Mouse (Mus musculus): ENCODE data around the gene Tcte1. TPM values are rescaled to one million over a fixed set of nuclear protein-coding genes. Genes with fewer than 3 reads are reported as not detected.

Gene Tcte1
- polyA plus RNA-seq, 1 experiment from 2014 or later: 3.0 TPM

DNA sequence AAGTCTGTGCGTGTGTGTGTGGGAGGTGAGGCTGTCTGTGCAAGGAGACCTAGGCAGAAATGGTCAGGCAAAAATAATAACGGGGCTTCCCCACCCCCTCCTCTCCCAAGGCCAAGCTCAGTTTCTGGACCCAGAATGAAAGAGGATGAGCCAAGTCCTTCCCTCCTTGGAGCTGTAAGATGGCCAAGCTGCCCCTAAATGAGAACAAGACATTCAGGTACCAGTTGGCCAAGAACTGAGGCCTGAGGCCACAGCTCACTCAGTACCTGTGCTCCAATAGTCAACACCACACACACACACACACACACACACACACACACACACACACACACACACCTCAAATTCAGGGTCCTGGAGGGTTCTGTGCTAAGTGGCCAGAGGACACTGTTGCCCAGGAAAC is 19.5 kb downstream of the Tcte1 start:
- no peak overlapping the region for H3K27ac ChIP-seq
- 84% methylated on average over 2 of the region's 2 CpGs for WGBS
- H3K4me3 ChIP-seq: no peak overlapping the region
- no peaks in the 10 kb centered on the region for H3K9me3 ChIP-seq
- no peak overlapping the region for H3K9ac ChIP-seq
- peaks cover 81% of the 10 kb centered on the region for H3K27me3 ChIP-seq
- peaks cover 42% of the 10 kb centered on the region for H3K4me1 ChIP-seq (replicated peaks)
- peaks cover 28% of the 10 kb centered on the region for H3K36me3 ChIP-seq
- no peak for ATAC-seq (ENCODE audit: low FRiP score)
- no peak overlapping the region for H3K4me2 ChIP-seq

DNA sequence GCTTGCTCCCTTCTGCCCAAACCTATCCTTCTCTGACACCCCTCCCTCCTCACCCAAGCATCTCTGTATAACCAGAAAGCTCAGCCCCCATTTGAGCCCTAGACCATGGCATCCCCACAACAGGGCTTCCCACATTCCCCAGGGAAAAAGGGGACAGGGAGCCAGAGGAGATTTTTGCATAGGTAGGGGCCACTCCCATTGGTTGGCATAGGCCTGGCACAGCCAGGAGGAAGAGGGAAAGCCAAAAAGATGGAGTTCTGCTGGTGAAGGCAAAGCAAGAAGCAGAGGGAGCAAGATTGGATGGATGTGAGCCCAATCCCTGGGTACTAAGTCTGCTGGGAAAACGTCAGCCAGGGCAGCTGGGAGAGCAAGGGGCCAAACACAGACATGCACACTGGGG is 19.9 kb downstream of the Tcte1 start:
- Histone ChIP-seq H3K4me1 (replicated peaks) (peaks cover 46% of the 10 kb centered on the region), H3K9ac (no peak overlapping the region; the same call in 1 of the 2 replicates), H3K27ac (no peak overlapping the region), H3K27me3 (peaks cover 81% of the 10 kb centered on the region), H3K36me3 (peaks cover 28% of the 10 kb centered on the region), H3K9me3 (no peaks in the 10 kb centered on the region), H3K4me3 (no peak overlapping the region), H3K4me2 (no peak overlapping the region)
- no peak for ATAC-seq (ENCODE audit: low FRiP score)
- 50% methylated on average over 1 of the region's 1 CpGs for WGBS

DNA sequence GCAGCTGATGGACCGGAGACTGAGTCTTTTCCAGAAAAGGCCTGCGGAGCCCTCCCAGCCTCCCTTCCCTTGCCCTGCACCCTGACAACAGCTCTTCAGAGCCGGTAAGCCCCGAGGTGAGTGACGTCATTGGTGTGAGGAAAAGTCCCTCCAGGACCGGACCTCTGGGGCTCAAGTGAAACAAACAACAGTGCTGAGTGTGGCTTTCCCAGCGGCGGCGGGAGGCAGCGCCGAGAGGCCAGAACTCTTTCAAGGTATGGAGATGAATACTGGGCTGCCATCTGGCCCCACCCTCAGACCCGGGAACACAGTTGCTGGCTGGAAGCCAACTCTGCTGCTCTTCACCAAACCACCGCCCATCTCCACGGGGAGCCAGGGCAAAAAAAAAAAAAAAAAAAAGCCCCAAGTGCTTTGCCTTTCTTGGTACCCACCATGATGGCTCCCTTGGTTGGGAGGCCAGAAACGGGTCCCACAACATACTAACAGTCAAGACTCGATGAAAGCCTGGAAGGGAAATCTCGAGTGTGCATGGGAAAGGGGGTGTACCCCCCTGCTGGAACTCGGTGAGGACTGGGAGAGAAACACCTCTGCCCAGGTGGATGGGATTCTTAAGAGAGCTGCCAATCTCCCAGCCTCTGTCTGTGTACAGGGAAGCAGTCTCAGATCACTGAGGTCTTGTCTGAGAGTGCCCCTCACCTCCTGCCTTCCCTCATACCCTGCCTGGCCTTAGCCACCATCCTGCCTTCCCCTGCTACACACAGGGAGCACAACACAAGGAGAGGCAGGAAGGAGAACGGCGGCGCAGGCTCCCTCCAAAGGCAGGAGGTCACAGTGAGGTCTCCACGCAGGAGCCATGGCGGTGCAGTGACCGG is 21.0 kb downstream of the Tcte1 start:
- Histone ChIP-seq H3K9ac (peak overlapping the region; percentile 59), H3K4me3 (peak overlapping the region; percentile 22), H3K27me3 (peaks cover 72% of the 10 kb centered on the region), H3K4me1 (replicated peaks) (peaks cover 52% of the 10 kb centered on the region), H3K27ac (no peak overlapping the region), H3K9me3 (no peaks in the 10 kb centered on the region), H3K36me3 (peaks cover 28% of the 10 kb centered on the region), H3K4me2 (peak overlapping the region; percentile 39)
- WGBS: 9% methylated on average over 24 of the region's 24 CpGs
- no peak for ATAC-seq (ENCODE audit: low FRiP score)

DNA sequence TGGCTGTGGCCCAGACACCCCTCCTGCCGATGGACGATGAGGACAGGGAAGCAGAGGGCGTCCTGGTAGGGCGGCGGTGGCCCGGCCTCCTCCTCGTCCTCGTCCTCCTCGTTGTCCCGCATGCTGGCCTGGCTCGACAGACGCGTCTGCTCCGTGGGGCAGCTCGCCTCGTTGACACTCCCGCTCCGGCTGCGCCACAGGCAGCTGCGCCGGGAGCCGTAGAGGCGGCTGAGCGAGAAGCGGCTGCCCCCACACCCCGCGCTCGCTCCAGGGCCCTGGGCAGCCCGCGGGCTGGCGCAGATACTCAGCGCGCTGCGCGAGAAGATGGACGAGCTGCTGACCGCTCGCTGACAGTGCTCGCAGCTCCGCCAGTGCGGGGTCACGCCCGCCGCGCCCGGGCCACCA is 21.6 kb downstream of the Tcte1 start:
- Histone ChIP-seq H3K27me3 (peaks cover 66% of the 10 kb centered on the region), H3K4me3 (peak overlapping the region; percentile 22), H3K36me3 (peaks cover 28% of the 10 kb centered on the region), H3K4me2 (peak overlapping the region; percentile 39), H3K27ac (no peak overlapping the region), H3K4me1 (replicated peaks) (peaks cover 54% of the 10 kb centered on the region), H3K9ac (peak overlapping the region; percentile 59), H3K9me3 (no peaks in the 10 kb centered on the region)
- no peak for ATAC-seq (ENCODE audit: low FRiP score)
- WGBS: 5% methylated on average over 45 of the region's 46 CpGs

DNA sequence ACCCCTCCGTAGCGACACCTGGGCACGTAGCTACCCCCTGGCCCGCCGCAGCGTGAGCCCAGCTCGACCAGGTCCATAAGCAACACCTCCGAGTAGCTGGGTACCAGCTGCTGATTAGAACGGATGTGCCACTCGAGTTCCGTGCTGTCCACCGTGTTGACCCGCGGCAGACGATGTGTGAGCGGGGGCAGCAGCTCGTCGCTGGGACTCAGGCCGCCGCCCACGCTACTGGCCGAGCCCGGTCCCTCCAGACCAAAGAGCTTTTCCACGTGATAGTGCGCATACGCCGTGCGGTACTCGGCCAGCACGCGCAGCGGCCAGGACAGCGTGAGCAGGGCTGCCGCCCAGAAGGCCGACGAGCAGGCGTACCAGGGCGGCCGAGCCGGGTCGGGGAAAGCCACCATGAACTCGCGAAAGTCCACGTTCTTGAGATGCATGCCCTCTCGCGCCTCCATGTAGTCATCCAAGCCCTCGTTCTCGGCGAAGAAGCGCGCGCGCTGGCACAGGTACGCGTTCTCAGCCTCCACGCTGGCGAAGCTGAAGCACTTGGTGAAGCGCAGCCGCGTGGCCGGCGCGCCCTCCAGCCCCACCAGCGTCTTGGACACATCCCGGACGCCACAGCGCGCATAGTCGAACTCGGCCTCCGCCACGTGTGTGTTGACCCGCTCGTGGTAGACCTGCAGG is 22.2 kb downstream of the Tcte1 start:
- Histone ChIP-seq H3K9ac (peak overlapping the region; percentile 59), H3K36me3 (peaks cover 28% of the 10 kb centered on the region), H3K4me1 (replicated peaks) (peaks cover 59% of the 10 kb centered on the region), H3K4me2 (peak overlapping the region; percentile 39), H3K27me3 (peaks cover 60% of the 10 kb centered on the region), H3K4me3 (peak overlapping the region; percentile 22), H3K27ac (no peak overlapping the region), H3K9me3 (no peaks in the 10 kb centered on the region)
- ATAC-seq (ENCODE audit: low FRiP score): no peak
- WGBS: 6% methylated on average over 74 of the region's 74 CpGs

DNA sequence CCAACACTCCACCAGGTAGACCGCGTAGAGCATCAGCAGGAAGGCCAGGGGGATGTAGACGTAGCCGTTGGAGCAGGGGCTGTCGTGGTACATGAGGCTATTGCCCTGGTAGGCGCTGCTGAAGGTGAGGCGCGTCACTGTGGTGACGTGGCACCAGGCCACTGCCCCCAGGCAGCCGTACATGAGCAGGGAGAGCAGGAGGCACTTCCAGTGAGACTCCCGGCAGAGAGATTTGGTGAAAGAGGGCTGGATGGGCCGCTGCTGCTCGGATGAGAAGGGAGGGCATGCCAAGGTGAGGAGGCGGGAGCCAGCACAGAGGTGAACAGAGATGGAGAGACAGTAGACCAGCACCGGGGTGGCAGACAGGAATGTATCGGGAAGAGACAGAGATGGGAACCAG is 23.7 kb downstream of the Tcte1 start:
- Histone ChIP-seq H3K9ac (0 out of 2 replicates have a peak overlapping the region, but pooled peaks have one; percentile 58), H3K36me3 (peaks cover 28% of the 10 kb centered on the region), H3K4me2 (peak overlapping the region; percentile 55), H3K4me3 (0 out of 2 replicates have a peak overlapping the region, but pooled peaks have one; percentile 86), H3K27ac (no peak overlapping the region), H3K27me3 (peaks cover 60% of the 10 kb centered on the region), H3K4me1 (replicated peaks) (peaks cover 63% of the 10 kb centered on the region), H3K9me3 (no peaks in the 10 kb centered on the region)
- ATAC-seq (ENCODE audit: low FRiP score): no peak
- 67% methylated on average over 16 of the region's 16 CpGs for WGBS

DNA sequence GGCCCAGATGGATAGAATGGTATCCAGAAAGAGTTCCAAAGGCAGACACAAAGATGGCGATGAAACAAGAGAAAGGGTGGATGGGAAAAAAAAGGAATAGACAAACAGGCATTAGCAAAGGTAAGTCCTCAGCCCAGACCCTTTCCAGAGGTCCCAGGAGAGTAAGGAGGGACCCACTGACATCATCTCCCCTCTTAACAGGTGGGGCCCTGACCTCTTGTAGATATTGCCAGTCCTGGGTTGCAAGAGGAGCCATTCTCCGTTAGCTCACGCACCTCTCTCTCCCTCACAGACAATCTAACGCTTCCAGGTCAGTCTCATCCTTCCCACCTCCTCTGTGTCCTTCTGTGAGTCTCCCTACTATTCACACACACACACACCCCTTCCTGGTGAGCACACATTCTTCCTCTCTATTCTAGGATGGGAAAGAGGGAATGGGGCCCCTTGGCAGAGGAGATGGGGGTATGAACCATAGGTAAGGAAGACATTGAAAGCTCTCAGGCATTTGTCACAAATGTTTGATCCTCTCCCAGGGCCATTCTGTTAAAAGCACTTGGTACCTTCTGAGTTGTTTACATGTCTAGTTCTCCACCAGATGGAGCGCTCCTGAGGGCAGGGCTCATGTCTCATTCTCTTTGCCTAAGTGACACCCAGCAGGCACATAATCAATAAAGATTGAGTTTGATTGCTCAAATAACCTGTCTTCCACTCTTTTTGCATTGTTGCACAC is 24.4 kb downstream of the Tcte1 start:
- H3K27ac ChIP-seq: no peak overlapping the region
- peak overlapping the region; percentile 58; the same call in 1 of the 2 replicates for H3K9ac ChIP-seq
- peak overlapping the region; percentile 86 for H3K4me3 ChIP-seq
- H3K36me3 ChIP-seq: peaks cover 28% of the 10 kb centered on the region
- peaks cover 56% of the 10 kb centered on the region for H3K27me3 ChIP-seq
- peaks cover 63% of the 10 kb centered on the region for H3K4me1 ChIP-seq (replicated peaks)
- WGBS: 78% methylated on average over 5 of the region's 5 CpGs
- H3K9me3 ChIP-seq: no peaks in the 10 kb centered on the region
- ATAC-seq (ENCODE audit: low FRiP score): no peak
- peak overlapping the region; percentile 55 for H3K4me2 ChIP-seq

DNA sequence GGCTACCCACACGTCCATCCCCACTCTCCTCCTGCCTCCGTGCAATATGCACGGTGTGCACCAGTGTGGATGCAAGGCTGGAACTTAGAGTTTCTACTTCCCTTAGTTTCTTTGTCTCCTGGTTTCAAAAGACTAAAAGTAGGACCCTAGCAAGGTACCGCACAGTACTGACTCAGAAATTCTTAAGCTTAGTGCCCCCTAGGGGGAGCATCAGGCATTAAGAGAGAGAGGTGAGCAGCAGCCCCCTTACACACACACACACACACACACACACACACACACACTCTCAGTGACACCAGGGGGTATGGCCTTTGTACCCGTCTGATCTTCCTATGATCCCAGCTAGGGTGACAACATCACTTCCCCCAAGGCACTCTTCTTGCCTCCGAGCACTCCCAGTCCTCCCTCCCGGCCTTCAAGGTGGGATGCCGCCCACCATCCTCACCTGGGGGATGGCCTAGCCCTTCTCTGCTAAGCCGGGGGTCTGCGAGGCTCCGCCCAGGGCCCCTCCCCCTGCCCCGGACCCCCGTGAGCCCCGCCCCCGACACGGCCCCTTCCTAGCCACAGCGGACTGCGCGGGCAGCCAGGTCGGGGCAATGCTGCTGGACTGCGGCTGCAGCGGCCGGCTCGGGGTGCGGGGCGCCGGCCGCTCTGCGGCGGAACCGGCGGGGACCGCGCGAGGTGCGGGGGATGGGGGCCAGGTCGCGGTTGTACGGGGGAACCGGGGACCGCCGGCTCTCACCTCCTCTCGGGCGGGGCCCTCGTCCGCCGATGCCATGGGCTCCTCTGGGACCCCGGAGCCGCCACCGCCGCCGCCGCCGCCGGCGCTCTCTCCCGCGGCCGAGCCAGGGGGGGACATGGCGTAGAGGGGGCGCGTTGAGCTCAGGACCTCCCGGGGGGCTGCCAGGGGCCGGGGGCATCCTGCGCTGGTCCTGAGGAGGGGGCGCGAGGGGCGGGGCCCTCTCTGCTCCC is 25.6 kb downstream of the Tcte1 start:
- 2% methylated on average over 46 of the region's 68 CpGs for WGBS
- H3K4me1 ChIP-seq (replicated peaks): peaks cover 55% of the 10 kb centered on the region

DNA sequence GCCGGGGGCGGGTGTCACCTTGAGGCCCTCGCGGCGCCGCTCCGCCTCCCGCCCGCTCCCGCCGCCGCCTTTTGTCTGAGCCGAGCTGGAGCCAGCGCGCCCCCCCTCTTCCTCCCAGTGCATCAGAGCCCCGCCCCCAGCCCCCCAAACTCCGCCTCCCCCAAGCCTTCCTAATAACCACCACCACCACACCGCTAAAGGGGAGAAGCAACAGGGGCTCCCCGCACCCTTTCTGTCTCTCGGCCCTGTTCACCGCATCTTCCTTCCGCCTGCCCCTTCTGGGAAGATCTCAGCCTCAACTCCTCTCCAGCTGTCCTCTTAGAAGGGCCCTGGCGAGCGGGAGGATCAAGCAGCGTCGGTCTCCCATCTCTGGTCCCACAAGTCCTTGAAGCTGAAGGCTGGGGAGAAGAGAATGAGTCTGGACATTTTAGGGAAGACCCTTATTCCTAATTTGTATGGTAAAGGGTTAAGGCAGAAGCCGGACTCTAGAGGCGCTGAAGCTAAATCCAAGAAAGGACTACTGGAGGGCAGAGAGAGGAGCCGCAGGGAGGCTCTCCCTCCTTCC is 26.5 kb downstream of the Tcte1 start, which contains the start of gene Tmem151b:
Tmem151b (minus strand) TSS at position 61 of the 565 bp plus-strand sequence.
- H3K27ac ChIP-seq: peak within 1 kb of the TSS; percentile 95
- peak; percentile 47 for ATAC-seq (ENCODE audit: low FRiP score)
- H3K36me3 ChIP-seq: peaks cover 24% of the 10 kb centered on the region
- peak within 1 kb of the TSS; percentile 55 for H3K4me2 ChIP-seq
- H3K4me1 ChIP-seq (replicated peaks): peaks cover 47% of the 10 kb centered on the region
- under 1% methylated on average over 17 of the region's 29 CpGs for WGBS
- no peaks in the 10 kb centered on the region for H3K9me3 ChIP-seq
- H3K4me3 ChIP-seq: peak within 1 kb of the TSS; percentile 86
- H3K27me3 ChIP-seq: peaks cover 48% of the 10 kb centered on the region
- H3K9ac ChIP-seq: peak within 1 kb of the TSS; percentile 98

More for the DNA sequence above, 25.6 kb downstream of the Tcte1 start:
- H3K9me3 ChIP-seq: no peaks in the 10 kb centered on the region
- peak overlapping the region; percentile 86 for H3K4me3 ChIP-seq
- H3K9ac ChIP-seq: peak overlapping the region; percentile 98
- H3K36me3 ChIP-seq: peaks cover 28% of the 10 kb centered on the region
- peak; percentile 66 for ATAC-seq (ENCODE audit: low FRiP score)
- H3K27ac ChIP-seq: peak overlapping the region; percentile 95
- peak overlapping the region; percentile 55 for H3K4me2 ChIP-seq
- peaks cover 50% of the 10 kb centered on the region for H3K27me3 ChIP-seq

DNA sequence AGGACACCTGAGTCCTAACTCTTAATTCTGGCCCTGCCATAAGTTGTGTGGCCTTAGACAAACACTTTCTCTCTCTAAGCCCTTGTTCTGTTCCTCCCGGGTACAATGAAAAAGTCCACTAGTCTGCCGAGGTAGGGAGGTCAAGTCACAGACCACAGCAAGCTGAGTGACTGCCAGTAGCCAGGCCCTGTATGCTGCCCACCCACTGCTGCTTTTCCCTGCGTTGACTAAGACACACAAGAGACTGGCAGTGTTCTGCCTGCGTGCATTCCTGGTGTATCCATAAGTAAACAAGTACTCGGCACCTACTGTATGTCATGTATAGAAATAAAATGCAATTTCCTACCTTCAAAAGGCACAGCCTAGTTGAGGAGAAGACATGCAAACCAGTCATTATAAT is 27.0 kb downstream of the Tcte1 start:
- Histone ChIP-seq H3K27ac (peak overlapping the region; percentile 23), H3K4me1 (replicated peaks) (peaks cover 41% of the 10 kb centered on the region)

More for the DNA sequence above, 27.0 kb downstream of the Tcte1 start:
- WGBS: 41% methylated on average over 5 of the region's 5 CpGs
- Histone ChIP-seq H3K4me2 (peak overlapping the region; percentile 55), H3K9ac (peak overlapping the region; percentile 98; the same call in 1 of the 2 replicates), H3K9me3 (no peaks in the 10 kb centered on the region), H3K27me3 (peaks cover 45% of the 10 kb centered on the region), H3K36me3 (peaks cover 19% of the 10 kb centered on the region), H3K4me3 (peak overlapping the region; percentile 86; the same call in 1 of the 2 replicates)
- no peak for ATAC-seq (ENCODE audit: low FRiP score)

Measured in hindbrain, embryonic 13.5 days (tissue).